Mouse (Mus musculus): Measurements from ENCODE around the gene Tnfrsf25. TPM values are rescaled to one million over a fixed set of nuclear protein-coding genes. Genes with fewer than 3 reads are reported as not detected.

The Tnfrsf25 gene
- total RNA-seq (2021), result 10 to 100 TPM; 16.4 to 28.6 TPM
- long read RNA-seq, experiment 1, result 0 reads
- long read RNA-seq, experiment 2, result 0 reads

- Histone ChIP-seq H3K27ac (no peak within 1 kb of the TSS), H3K4me3 (no peak within 1 kb of the TSS)
- DNase-seq (ENCODE audit: extremely low spot score in 1 of 2, low spot score in 2 of 2), result no peak
- intact Hi-C loops (cut with DNase I), result no loop called here
- TF ChIP-seq CTCF (IDR thresholded peaks at IDR 0.05), result no peak
Measured at GRCm38 (mm10) chr4:152115921-152116612, at the start of gene Tnfrsf25. TSS of gene Tnfrsf25 (plus strand) at chr4:152115934.

- Histone ChIP-seq H3K27ac (no peak overlapping the region), H3K4me3 (no peak overlapping the region)
- intact Hi-C loops (cut with DNase I), result no loop called here
- TF ChIP-seq CTCF (IDR thresholded peaks at IDR 0.05), result no peak
- DNase-seq (ENCODE audit: extremely low spot score in 1 of 2, low spot score in 2 of 2), result no peak
Measured at GRCm38 (mm10) chr4:152067280-152067679, 48.5 kb upstream of the Tnfrsf25 start.

- no peak overlapping the region for H3K27ac ChIP-seq
- intact Hi-C loops (cut with DNase I), result no loop called here
- no peak for TF ChIP-seq CTCF (IDR thresholded peaks at IDR 0.05)
- H3K4me3 ChIP-seq, result no peak overlapping the region
- DNase-seq (ENCODE audit: extremely low spot score in 1 of 2, low spot score in 2 of 2), result no peak
Measured at GRCm38 (mm10) chr4:152068166-152068724, 47.5 kb upstream of the Tnfrsf25 start.

- Histone ChIP-seq H3K4me3 (no peak overlapping the region), H3K27ac (no peak overlapping the region)
- DNase-seq (ENCODE audit: extremely low spot score in 1 of 2, low spot score in 2 of 2), result no peak
- TF ChIP-seq CTCF (IDR thresholded peaks at IDR 0.05), result no peak
- intact Hi-C loops (cut with DNase I), result no loop called here
Measured at GRCm38 (mm10) chr4:152069245-152069644, 46.5 kb upstream of the Tnfrsf25 start.

GRCm38 (mm10) chr4:152070494-152071396, 45.0 kb upstream of the Tnfrsf25 start:
- no peak for DNase-seq (ENCODE audit: extremely low spot score in 1 of 2, low spot score in 2 of 2)
- intact Hi-C loops (cut with DNase I), result no loop called here
- no peak overlapping the region for H3K4me3 ChIP-seq
- no peak for TF ChIP-seq CTCF (IDR thresholded peaks at IDR 0.05)
- H3K27ac ChIP-seq, result no peak overlapping the region

GRCm38 (mm10) chr4:152072121-152072601, 43.6 kb upstream of the Tnfrsf25 start, which contains the start of gene Plekhg5:
TSS of gene Plekhg5 (plus strand) at chr4:152072498.
- no peak for DNase-seq (ENCODE audit: extremely low spot score in 1 of 2, low spot score in 2 of 2)
- Histone ChIP-seq H3K27ac (no peak within 1 kb of the TSS), H3K4me3 (no peak within 1 kb of the TSS)
- intact Hi-C loops (cut with DNase I), result no loop called here
- no peak for TF ChIP-seq CTCF (IDR thresholded peaks at IDR 0.05)

- H3K4me3 ChIP-seq, result no peak overlapping the region
- H3K27ac ChIP-seq, result no peak overlapping the region
- intact Hi-C loops (cut with DNase I), result no loop called here
- no peak for DNase-seq (ENCODE audit: extremely low spot score in 1 of 2, low spot score in 2 of 2)
- no peak for TF ChIP-seq CTCF (IDR thresholded peaks at IDR 0.05)
Measured at GRCm38 (mm10) chr4:152072655-152073054, 43.1 kb upstream of the Tnfrsf25 start.

GRCm38 (mm10) chr4:152073715-152074114, 42.0 kb upstream of the Tnfrsf25 start:
- H3K27ac ChIP-seq, result no peak overlapping the region
- intact Hi-C loops (cut with DNase I), result no loop called here
- TF ChIP-seq CTCF (IDR thresholded peaks at IDR 0.05), result no peak

GRCm38 (mm10) chr4:152074548-152074947, 41.2 kb upstream of the Tnfrsf25 start:
- no peak; the same call in 1 of the 2 replicates for TF ChIP-seq CTCF (IDR thresholded peaks at IDR 0.05)
- intact Hi-C loops (cut with DNase I), result no loop called here
- DNase-seq (ENCODE audit: extremely low spot score in 1 of 2, low spot score in 2 of 2), result no peak
- Histone ChIP-seq H3K4me3 (no peak overlapping the region), H3K27ac (no peak overlapping the region)

More at GRCm38 (mm10) chr4:152073715-152074114, 42.0 kb upstream of the Tnfrsf25 start:
- no peak for DNase-seq (ENCODE audit: extremely low spot score in 1 of 2, low spot score in 2 of 2)
- no peak overlapping the region for H3K4me3 ChIP-seq

- no peak overlapping the region for H3K27ac ChIP-seq
- DNase-seq (ENCODE audit: extremely low spot score in 1 of 2, low spot score in 2 of 2), result no peak
- intact Hi-C loops (cut with DNase I), result no loop called here
Measured at GRCm38 (mm10) chr4:152077191-152077590, 38.5 kb upstream of the Tnfrsf25 start.

GRCm38 (mm10) chr4:152078105-152078530, 37.6 kb upstream of the Tnfrsf25 start:
- no peak for TF ChIP-seq CTCF (IDR thresholded peaks at IDR 0.05)
- Histone ChIP-seq H3K27ac (no peak overlapping the region), H3K4me3 (no peak overlapping the region)
- DNase-seq (ENCODE audit: extremely low spot score in 1 of 2, low spot score in 2 of 2), result peak in 1 of 2 experiments; percentile 45
- intact Hi-C loops (cut with DNase I), result loop anchor here (1.0 kb wide), 1 partner anchor 9 kb away; no protein-coding TSS in a partner anchor

More at GRCm38 (mm10) chr4:152077191-152077590, 38.5 kb upstream of the Tnfrsf25 start:
- H3K4me3 ChIP-seq, result no peak overlapping the region
- no peak for TF ChIP-seq CTCF (IDR thresholded peaks at IDR 0.05)

Data from left cerebral cortex, adult 2 months (tissue).